Mouse (Mus musculus) myocyte (in vitro differentiated cells): ENCODE measurements around the gene Adk.

Experiments used
- MAX ChIP-seq: IDR thresholded peaks from one replicate; pipeline ENCODE4 v1.6.1; 2011; ENCODE audit warnings: low read depth, mild to moderate bottlenecking, control low read depth
- MYOG ChIP-seq, 3 experiments: IDR thresholded peaks; one replicate each; pipeline ENCODE4 v1.6.1; 2011; ENCODE audit warnings: control low read depth in 2 of 3, low read depth in 2 of 3, mild to moderate bottlenecking in 2 of 3; ENCODE audit not compliant: insufficient read length in 2 of 3, control insufficient read depth in 1 of 3, insufficient read depth in 1 of 3
- POLR2A ChIP-seq: IDR thresholded peaks from one replicate; pipeline ENCODE4 v1.6.1; 2011; ENCODE audit warnings: low read depth, mild to moderate bottlenecking, control low read depth, moderate library complexity; ENCODE audit not compliant: insufficient read length

GRCm38 (mm10) chr14:21310530-21310929 lies 258.2 kb downstream of the Adk start:
- TF ChIP-seq MYOG (IDR thresholded peaks at IDR 0.05; ENCODE audit: control insufficient read depth in 1 of 3, insufficient read depth in 1 of 3, insufficient read length in 2 of 3, low read depth in 2 of 3), result no peak
- no peak for TF ChIP-seq POLR2A
- TF ChIP-seq MAX, result no peak
